Mouse (Mus musculus): Measurements from ENCODE around the gene Rtf2. TPM values are rescaled to one million over a fixed set of nuclear protein-coding genes. Genes with fewer than 3 reads are reported as not detected.

The Rtf2 gene
- 1.9 TPM for polyA plus RNA-seq (2014; fragmentation: Illumina TruSeq; extraction: RNeasy Lipid Tissue Mini Kit (QIAGEN cat#74804))

GRCm38 (mm10) chr2:172439843-172440639 lies at the start of gene Rtf2:
Gene Rtf2, plus strand, starts transcription at chr2:172440556.

GRCm38 (mm10) chr2:172393391-172394051 lies 46.8 kb upstream of the Rtf2 start, which contains the start of gene Cass4:
Gene Cass4, plus strand, starts transcription at chr2:172393794.

GRCm38 (mm10) chr2:172458496-172458895 lies 18.1 kb downstream of the Rtf2 start, which contains the start of gene Gcnt7:
Gene Gcnt7, minus strand, starts transcription at chr2:172458596.

GRCm38 (mm10) chr2:172472318-172472717 lies 32.0 kb downstream of the Rtf2 start, which contains the start of gene Fam209:
Gene Fam209, plus strand, starts transcription at chr2:172472520.

Other genes with a start within 250 kb of the Rtf2 start
- gene Mc3r, start 192.1 kb upstream of the Rtf2 start, polyA plus RNA-seq (2014; fragmentation: Illumina TruSeq; extraction: RNeasy Lipid Tissue Mini Kit (QIAGEN cat#74804)), result not detected
- gene Fam210b, start 95.0 kb upstream of the Rtf2 start, polyA plus RNA-seq (2014; fragmentation: Illumina TruSeq; extraction: RNeasy Lipid Tissue Mini Kit (QIAGEN cat#74804)), result 18.0 TPM
- gene Aurka, start 70.0 kb upstream of the Rtf2 start, polyA plus RNA-seq (2014; fragmentation: Illumina TruSeq; extraction: RNeasy Lipid Tissue Mini Kit (QIAGEN cat#74804)), result 15.4 TPM
- gene Cstf1, start 69.9 kb upstream of the Rtf2 start, polyA plus RNA-seq (2014; fragmentation: Illumina TruSeq; extraction: RNeasy Lipid Tissue Mini Kit (QIAGEN cat#74804)), result 6.7 TPM
- 0.11 TPM for gene Cass4, start 46.8 kb upstream of the Rtf2 start, polyA plus RNA-seq (2014; fragmentation: Illumina TruSeq; extraction: RNeasy Lipid Tissue Mini Kit (QIAGEN cat#74804))
- gene Gcnt7, start 18.0 kb downstream of the Rtf2 start, polyA plus RNA-seq (2014; fragmentation: Illumina TruSeq; extraction: RNeasy Lipid Tissue Mini Kit (QIAGEN cat#74804)), result not detected
- gene Fam209, start 32.0 kb downstream of the Rtf2 start, polyA plus RNA-seq (2014; fragmentation: Illumina TruSeq; extraction: RNeasy Lipid Tissue Mini Kit (QIAGEN cat#74804)), result not detected
- 0.37 TPM for gene Tfap2c, start 109.0 kb downstream of the Rtf2 start, polyA plus RNA-seq (2014; fragmentation: Illumina TruSeq; extraction: RNeasy Lipid Tissue Mini Kit (QIAGEN cat#74804))

All from ovary, adult 10 weeks (tissue).